Mouse (Mus musculus): ENCODE results near the gene Olfr1090.

Olfr1090 gene

DNA sequence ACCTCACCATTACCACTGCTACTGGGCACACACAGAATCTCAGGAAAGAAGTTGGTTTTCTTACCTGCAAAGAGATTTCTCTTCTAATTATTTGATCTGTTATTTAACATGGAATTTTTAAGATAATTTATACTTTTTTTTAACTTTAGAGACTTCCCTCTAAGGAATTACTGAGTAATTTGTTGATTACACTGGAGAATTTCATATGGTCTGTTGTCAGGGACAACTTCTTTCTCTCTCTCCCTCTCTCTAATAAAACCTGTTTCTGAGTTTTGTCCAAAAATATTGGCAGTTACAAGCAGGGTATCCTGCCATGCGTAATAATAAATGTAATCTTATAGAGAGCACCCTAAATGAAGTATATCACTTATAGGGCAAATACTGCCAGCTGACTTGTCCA, at the start of gene Olfr1090:
Gene Olfr1090, minus strand, starts transcription at position 101 of the 400 bp plus-strand sequence.
- in situ Hi-C loops (cut with MboI), result no loop called here

DNA sequence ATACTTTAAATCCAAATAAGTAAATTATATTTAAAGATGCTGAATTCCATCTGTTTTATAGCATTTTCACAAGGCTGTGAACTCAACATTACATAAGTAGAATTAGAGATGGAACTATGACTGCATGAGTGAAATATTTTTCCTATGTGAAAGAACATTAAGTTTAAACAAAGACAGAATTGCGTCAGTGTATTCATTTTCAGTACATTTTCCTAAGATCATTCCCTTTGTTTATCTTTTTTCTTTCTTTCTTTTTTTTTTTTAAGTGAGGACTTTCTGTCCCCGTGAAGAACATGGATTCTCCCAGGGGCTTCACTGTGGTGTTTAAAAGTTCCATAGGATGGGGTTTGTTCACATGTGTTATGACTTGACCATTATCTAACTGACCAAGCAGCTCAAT, 23.4 kb upstream of the Olfr1090 start, which contains the start of gene Olfr1093:
Gene Olfr1093, plus strand, starts transcription at position 301 of the 400 bp plus-strand sequence.
- in situ Hi-C loops (cut with MboI), result no loop called here

GRCm38 (mm10) chr2:86761050-86761449, 2.3 kb upstream of the Olfr1090 start:
- in situ Hi-C loops (cut with MboI), result no loop called here

DNA sequence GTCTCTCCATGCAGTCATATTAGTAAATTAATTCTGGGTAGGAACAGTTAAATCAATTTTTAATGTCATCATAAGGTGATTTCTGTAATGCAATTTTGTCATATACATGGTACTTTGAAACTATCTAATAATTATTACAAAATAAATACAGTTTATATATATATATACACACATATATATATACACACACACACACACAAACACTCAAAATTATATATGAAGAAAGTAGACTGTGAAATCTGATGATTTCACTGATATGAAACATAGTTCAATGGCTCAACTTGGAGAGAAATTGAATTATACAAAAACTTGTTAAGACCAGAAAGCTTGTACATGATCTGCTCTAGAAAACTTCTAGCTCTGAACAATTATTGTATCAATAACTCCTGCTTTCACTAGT, 25.2 kb downstream of the Olfr1090 start, which contains the start of gene Olfr1089:
Gene Olfr1089, minus strand, starts transcription at position 101 of the 400 bp plus-strand sequence.
- in situ Hi-C loops (cut with MboI), result no loop called here
